Mouse (Mus musculus): ENCODE data around the gene Gm49320. TPM values are rescaled to one million over a fixed set of nuclear protein-coding genes. Genes with fewer than 3 reads are reported as not detected.
"Not testable (repeated sequence)": the region's sequence is repeated elsewhere in the genome, so short reads cannot be mapped to it uniquely, and the experiment has no call there.

Gene Gm49320
- polyA plus RNA-seq, 1 experiment from 2014 or later, result 0.93 TPM

GRCm38 (mm10) chr8:4252934-4253841, 14.5 kb downstream of the Gm49320 start, which contains the start of gene Snapc2:
TSS of gene Snapc2 (plus strand) at chr8:4253080.
- ATAC-seq, result peak; percentile 88
- H3K27ac ChIP-seq, result peak within 1 kb of the TSS; percentile 93
- H3K36me3 ChIP-seq (ENCODE audit: poor library complexity, severe bottlenecking), result peaks cover 50% of the 10 kb centered on the region
- no peaks in the 10 kb centered on the region for H3K9me3 ChIP-seq (replicated peaks)
- peaks cover 50% of the 10 kb centered on the region for H3K4me1 ChIP-seq
- peak within 1 kb of the TSS; percentile 89 for H3K9ac ChIP-seq
- peak within 1 kb of the TSS; percentile 89 for H3K4me3 ChIP-seq
- H3K4me2 ChIP-seq, result peak within 1 kb of the TSS; percentile 69
- WGBS, result under 1% methylated on average over 69 of the region's 69 CpGs
- peaks cover 4% of the 10 kb centered on the region; the same call in 1 of the 2 replicates for H3K27me3 ChIP-seq

DNA sequence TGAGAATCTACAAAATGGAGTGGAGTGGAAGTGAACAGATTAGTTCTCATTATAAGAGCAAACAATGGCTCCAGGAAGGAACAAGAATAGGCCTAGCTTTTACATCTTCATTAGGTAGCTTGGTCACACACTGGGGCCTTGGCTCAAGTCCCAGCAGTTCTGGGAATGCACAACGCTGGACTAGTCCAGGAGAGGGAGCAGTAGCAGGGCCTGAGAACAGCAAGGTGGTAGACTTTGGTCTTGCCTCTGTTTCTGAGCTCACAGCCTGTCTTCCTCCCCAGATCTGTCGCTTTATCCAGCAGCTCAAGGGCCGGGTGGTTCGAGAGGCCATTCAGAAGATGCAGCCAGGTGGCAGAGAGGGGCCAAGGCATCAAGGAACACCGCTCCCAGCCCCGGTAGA, 15.3 kb downstream of the Gm49320 start:
- Histone ChIP-seq H3K4me1 (peaks cover 49% of the 10 kb centered on the region), H3K36me3 (ENCODE audit: poor library complexity, severe bottlenecking) (peaks cover 42% of the 10 kb centered on the region), H3K27ac (peak overlapping the region; percentile 93), H3K9me3 (replicated peaks) (no peaks in the 10 kb centered on the region), H3K9ac (peak overlapping the region; percentile 89), H3K4me2 (peak overlapping the region; percentile 69), H3K27me3 (peaks cover 3% of the 10 kb centered on the region; the same call in 1 of the 2 replicates), H3K4me3 (peak overlapping the region; percentile 89)
- ATAC-seq, result no peak
- WGBS, result 53% methylated on average over 6 of the region's 6 CpGs

DNA sequence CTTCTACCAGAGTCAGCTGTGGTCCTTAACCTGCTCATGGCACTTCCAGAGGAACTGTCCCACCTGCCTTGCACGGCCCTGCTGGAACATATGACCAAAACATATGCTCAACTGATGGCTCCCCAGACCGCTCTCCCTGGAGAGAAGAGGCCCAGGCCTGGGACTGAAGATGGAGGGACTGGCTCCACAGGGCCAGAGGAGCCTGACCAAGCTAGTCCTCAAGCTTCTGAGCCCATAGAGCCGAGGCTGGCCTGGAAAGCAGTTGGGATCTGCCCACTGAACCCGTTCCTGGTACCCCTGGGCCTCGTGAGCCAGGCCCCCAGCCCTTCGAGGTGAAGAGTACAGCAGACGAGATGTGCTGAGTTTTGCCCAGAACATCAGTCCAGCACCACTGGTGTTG, 16.8 kb downstream of the Gm49320 start:
- not testable (repeated sequence) for H3K9ac ChIP-seq; H3K27ac ChIP-seq; H3K9me3 ChIP-seq (replicated peaks); H3K4me3 ChIP-seq; H3K27me3 ChIP-seq; ATAC-seq; H3K4me2 ChIP-seq
- H3K36me3 ChIP-seq (ENCODE audit: poor library complexity, severe bottlenecking), result peaks cover 40% of the 10 kb centered on the region
- WGBS, result 89% methylated on average over 7 of the region's 7 CpGs
- peaks cover 43% of the 10 kb centered on the region for H3K4me1 ChIP-seq

DNA sequence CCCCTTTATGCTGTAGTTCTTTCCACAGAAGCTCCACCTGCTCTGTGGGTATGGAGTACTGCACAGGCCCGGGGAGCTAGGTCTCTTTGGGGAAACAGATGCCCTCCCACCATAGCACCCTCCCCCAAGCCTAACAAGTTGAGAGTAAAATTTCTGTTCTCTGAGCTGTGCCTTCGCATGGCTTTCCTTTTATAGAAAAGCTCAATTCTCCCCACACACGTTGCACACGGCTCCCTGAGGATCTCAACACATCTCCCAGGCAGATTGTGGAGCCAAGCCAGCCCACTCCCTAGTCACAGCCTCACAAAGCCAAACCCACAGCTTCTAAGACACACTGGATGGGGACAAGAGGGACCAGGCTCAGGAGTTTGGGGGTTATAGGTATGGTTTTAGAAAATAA, 18.2 kb downstream of the Gm49320 start:
- peak overlapping the region; percentile 96 for H3K9ac ChIP-seq
- no peaks in the 10 kb centered on the region for H3K9me3 ChIP-seq (replicated peaks)
- H3K4me3 ChIP-seq, result peak overlapping the region; percentile 90
- peak overlapping the region; percentile 97 for H3K27ac ChIP-seq
- WGBS, result 56% methylated on average over 4 of the region's 4 CpGs
- peaks cover 40% of the 10 kb centered on the region for H3K4me1 ChIP-seq
- H3K36me3 ChIP-seq (ENCODE audit: poor library complexity, severe bottlenecking), result peaks cover 54% of the 10 kb centered on the region
- H3K27me3 ChIP-seq, result no peaks in the 10 kb centered on the region
- ATAC-seq, result no peak
- H3K4me2 ChIP-seq, result peak overlapping the region; percentile 75

DNA sequence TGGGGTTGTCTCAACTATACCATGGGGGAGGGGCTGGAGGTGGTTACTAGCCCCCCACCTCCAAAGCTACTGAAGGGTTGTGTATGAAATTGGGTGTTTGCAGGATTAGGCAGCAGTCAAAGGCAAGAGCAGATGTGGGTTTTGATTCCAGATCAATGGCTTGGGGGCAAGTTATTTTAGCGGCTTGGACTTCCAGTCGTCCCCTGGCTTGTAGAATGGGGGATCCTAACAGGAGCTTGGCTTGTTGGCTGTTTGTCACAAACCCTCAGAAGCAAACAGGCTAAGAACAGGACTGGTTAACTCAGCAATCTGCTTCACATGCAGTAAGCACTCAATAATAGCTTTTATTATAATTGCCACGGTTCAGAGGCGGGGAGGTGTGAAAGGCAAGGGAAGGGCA, 18.7 kb downstream of the Gm49320 start:
- Histone ChIP-seq H3K4me3 (peak overlapping the region; percentile 90), H3K27ac (peak overlapping the region; percentile 97), H3K4me1 (peaks cover 39% of the 10 kb centered on the region), H3K27me3 (no peaks in the 10 kb centered on the region), H3K9ac (peak overlapping the region; percentile 96), H3K9me3 (replicated peaks) (no peaks in the 10 kb centered on the region), H3K36me3 (ENCODE audit: poor library complexity, severe bottlenecking) (peaks cover 59% of the 10 kb centered on the region), H3K4me2 (peak overlapping the region; percentile 75)
- 52% methylated on average over 4 of the region's 4 CpGs for WGBS
- no peak for ATAC-seq

DNA sequence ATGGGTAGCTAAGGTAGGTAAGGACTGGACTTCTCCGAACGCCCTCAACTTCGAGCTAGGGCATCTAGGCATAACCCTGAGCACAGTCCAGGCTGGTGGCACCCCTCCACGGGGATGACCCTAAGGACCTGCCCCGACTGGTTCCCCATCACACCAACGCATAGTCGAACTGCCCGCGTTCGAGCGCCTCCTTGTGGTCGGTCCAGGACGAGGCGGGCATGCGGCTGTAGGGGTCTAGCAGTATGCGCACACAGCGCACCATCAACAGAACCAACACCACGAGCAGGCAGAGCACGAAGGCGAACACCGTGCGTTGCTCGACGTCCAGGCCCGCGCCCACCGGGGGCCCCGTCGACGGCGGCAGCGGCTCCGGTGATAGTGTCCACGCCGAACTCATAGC, 19.6 kb downstream of the Gm49320 start:
- peaks cover 67% of the 10 kb centered on the region for H3K36me3 ChIP-seq (ENCODE audit: poor library complexity, severe bottlenecking)
- H3K9ac ChIP-seq, result peak overlapping the region; percentile 96
- peak overlapping the region; percentile 75 for H3K4me2 ChIP-seq
- WGBS, result 2% methylated on average over 35 of the region's 35 CpGs
- peak overlapping the region; percentile 97 for H3K27ac ChIP-seq
- peaks cover 36% of the 10 kb centered on the region for H3K4me1 ChIP-seq
- H3K4me3 ChIP-seq, result peak overlapping the region; percentile 90
- peak; percentile 73 for ATAC-seq
- H3K9me3 ChIP-seq (replicated peaks), result no peaks in the 10 kb centered on the region
- no peaks in the 10 kb centered on the region for H3K27me3 ChIP-seq

GRCm38 (mm10) chr8:4258678-4259077, 20.0 kb downstream of the Gm49320 start:
- WGBS, result under 1% methylated on average over 28 of the region's 32 CpGs
- Histone ChIP-seq H3K4me1 (peaks cover 34% of the 10 kb centered on the region), H3K27me3 (no peaks in the 10 kb centered on the region), H3K4me2 (peak overlapping the region; percentile 75), H3K9ac (peak overlapping the region; percentile 96), H3K9me3 (replicated peaks) (no peaks in the 10 kb centered on the region), H3K36me3 (ENCODE audit: poor library complexity, severe bottlenecking) (peaks cover 71% of the 10 kb centered on the region), H3K27ac (peak overlapping the region; percentile 97), H3K4me3 (peak overlapping the region; percentile 90)
- peak; percentile 73 for ATAC-seq

GRCm38 (mm10) chr8:4259125-4259804, 20.6 kb downstream of the Gm49320 start, which contains the start of gene Ctxn1:
TSS of gene Ctxn1 (minus strand) at chr8:4259274.
- H3K27me3 ChIP-seq, result no peaks in the 10 kb centered on the region
- peak within 1 kb of the TSS; percentile 97 for H3K27ac ChIP-seq
- peak within 1 kb of the TSS; percentile 90 for H3K4me3 ChIP-seq
- H3K36me3 ChIP-seq (ENCODE audit: poor library complexity, severe bottlenecking), result peaks cover 77% of the 10 kb centered on the region
- no peaks in the 10 kb centered on the region for H3K9me3 ChIP-seq (replicated peaks)
- ATAC-seq, result peak; percentile 92
- H3K4me1 ChIP-seq, result peaks cover 28% of the 10 kb centered on the region
- H3K4me2 ChIP-seq, result peak within 1 kb of the TSS; percentile 75
- WGBS, result 6% methylated on average over 33 of the region's 33 CpGs
- H3K9ac ChIP-seq, result peak within 1 kb of the TSS; percentile 96

DNA sequence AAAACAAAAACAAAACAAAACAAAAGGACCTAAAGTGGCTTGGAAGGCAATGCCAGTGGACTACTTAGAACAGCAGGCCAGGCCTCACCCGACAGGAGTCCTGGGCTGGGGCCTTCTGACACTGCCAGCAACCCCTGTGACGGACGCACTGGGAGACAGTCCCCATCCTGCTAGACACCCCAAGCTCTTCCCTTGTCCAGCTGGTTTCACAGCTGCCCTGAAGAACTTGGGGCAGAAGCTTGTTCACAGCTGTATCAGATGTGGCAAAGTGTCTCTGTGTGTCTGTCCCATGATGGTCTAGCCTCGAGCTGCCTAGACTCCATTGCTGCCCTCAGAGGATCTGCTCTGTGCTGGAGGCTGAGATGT, 21.1 kb downstream of the Gm49320 start:
- Histone ChIP-seq H3K9ac (no peak overlapping the region; the same call in 1 of the 2 replicates), H3K4me3 (no peak overlapping the region), H3K27ac (peak overlapping the region; percentile 97), H3K36me3 (ENCODE audit: poor library complexity, severe bottlenecking) (peaks cover 78% of the 10 kb centered on the region), H3K9me3 (replicated peaks) (no peaks in the 10 kb centered on the region), H3K4me1 (peaks cover 26% of the 10 kb centered on the region), H3K4me2 (peak overlapping the region; percentile 75; the same call in 1 of the 2 replicates), H3K27me3 (no peaks in the 10 kb centered on the region)
- WGBS, result 84% methylated on average over 4 of the region's 4 CpGs
- ATAC-seq, result no peak

GRCm38 (mm10) chr8:4263105-4263791, 24.6 kb downstream of the Gm49320 start:
- H3K36me3 ChIP-seq (ENCODE audit: poor library complexity, severe bottlenecking), result peaks cover 85% of the 10 kb centered on the region
- no peaks in the 10 kb centered on the region for H3K9me3 ChIP-seq (replicated peaks)
- no peak for ATAC-seq
- H3K9ac ChIP-seq, result no peak overlapping the region
- no peak overlapping the region for H3K4me3 ChIP-seq
- H3K4me2 ChIP-seq, result no peak overlapping the region
- no peak overlapping the region for H3K27ac ChIP-seq
- 90% methylated on average over 8 of the region's 8 CpGs for WGBS
- H3K27me3 ChIP-seq, result no peaks in the 10 kb centered on the region
- peaks cover 4% of the 10 kb centered on the region for H3K4me1 ChIP-seq

- H3K4me2 ChIP-seq, result no peak overlapping the region
- no peak overlapping the region for H3K4me3 ChIP-seq
- no peak overlapping the region for H3K27ac ChIP-seq
- no peak for ATAC-seq
- no peak overlapping the region for H3K9ac ChIP-seq
- no peaks in the 10 kb centered on the region for H3K9me3 ChIP-seq (replicated peaks)
- no peaks in the 10 kb centered on the region for H3K27me3 ChIP-seq
- WGBS, result 96% methylated on average over 15 of the region's 15 CpGs
- H3K4me1 ChIP-seq, result no peaks in the 10 kb centered on the region
- H3K36me3 ChIP-seq (ENCODE audit: poor library complexity, severe bottlenecking), result peaks cover 98% of the 10 kb centered on the region
Observed at GRCm38 (mm10) chr8:4265160-4265914, 26.7 kb downstream of the Gm49320 start.
